Mouse (Mus musculus) liver, embryonic 16.5 days (tissue): ENCODE data around the gene Nfix. TPM values are rescaled to one million over a fixed set of nuclear protein-coding genes. Genes with fewer than 3 reads are reported as not detected.

Experiments used
- ATAC-seq: fragments of 200-750 bp; cut with Nextera tagmentation; 2 replicates; pipeline ENCODE4 v1.8.0; 2017; ENCODE audit warnings: low read depth, mild to moderate bottlenecking, moderate number of reproducible peaks, moderate library complexity
- H3K27ac ChIP-seq: fragments of 300-500 bp; sonication (generic); 2 replicates; pipeline ENCODE4 v1.5.1; 2014; ENCODE audit warnings: mild to moderate bottlenecking, low read length
- H3K27me3 ChIP-seq: fragments of 300-500 bp; sonication (generic); 2 replicates; pipeline ENCODE4 v1.6.1; 2014; ENCODE audit warnings: low read depth, low read length, mixed read lengths; ENCODE audit not compliant: control insufficient read depth, insufficient read depth
- H3K36me3 ChIP-seq: fragments of 300-500 bp; sonication (generic); 2 replicates; pipeline ENCODE4 v1.6.1; 2014; ENCODE audit warnings: mild to moderate bottlenecking; ENCODE audit not compliant: control insufficient read depth, insufficient read depth
- H3K4me1 ChIP-seq: fragments of 300-500 bp; sonication (generic); 2 replicates; pipeline ENCODE4 v1.6.1; 2014; ENCODE audit warnings: low read depth, low read length, mixed read lengths; ENCODE audit not compliant: control insufficient read depth
- H3K4me2 ChIP-seq: fragments of 300-500 bp; sonication (generic); 2 replicates; pipeline ENCODE4 v1.6.1; 2014; ENCODE audit warnings: low read depth, low read length, mixed read lengths
- H3K4me3 ChIP-seq: fragments of 300-500 bp; sonication (generic); 2 replicates; pipeline ENCODE4 v1.5.1; 2014; ENCODE audit warnings: low read depth, mild to moderate bottlenecking, low read length
- H3K9ac ChIP-seq: fragments of 300-500 bp; sonication (generic); 2 replicates; pipeline ENCODE4 v1.6.1; 2014; ENCODE audit warnings: low read depth, low read length
- H3K9me3 ChIP-seq: fragments of 300-500 bp; sonication (generic); replicated peaks from 2 replicates; pipeline ENCODE4 v1.6.1; 2016; ENCODE audit warnings: low read length; ENCODE audit not compliant: control insufficient read depth
- WGBS: fragments of 180-500 bp; shearing (Covaris S2); extraction: QIAGEN DNeasy Blood & Tissue Kit; methylation state at CpG from one replicate; pipeline ENCODE4 v1.1.7; 2014; ENCODE audit not compliant: insufficient replicate concordance; 5-methylcytosine and 5-hydroxymethylcytosine counted together
- polyA plus RNA-seq: library from polyadenylated mRNA; unstranded; fragments of >200 nt; fragmentation: Nextera tagmentation; extraction: Ambion mirVana; gene quantifications from 2 replicates; pipeline ENCODE4 v1.2.1, GENCODE M21; 2015

The Nfix gene
- polyA plus RNA-seq, 1 experiment from 2014 or later, result 2.0 TPM

GRCm38 (mm10) chr8:84725246-84725940 is 74.8 kb downstream of the Nfix start:
- 51% methylated on average over 10 of the region's 10 CpGs for WGBS
- Histone ChIP-seq H3K27ac (peak overlapping the region; percentile 94), H3K9me3 (no peaks in the 10 kb centered on the region), H3K36me3 (no peaks in the 10 kb centered on the region), H3K4me3 (peak overlapping the region; percentile 66), H3K4me1 (peaks cover 91% of the 10 kb centered on the region), H3K9ac (peak overlapping the region; percentile 81), H3K27me3 (no peaks in the 10 kb centered on the region), H3K4me2 (peak overlapping the region; percentile 92)
- ATAC-seq, result no peak

GRCm38 (mm10) chr8:84724683-84725082 is 75.5 kb downstream of the Nfix start:
- no peaks in the 10 kb centered on the region for H3K27me3 ChIP-seq
- WGBS, result 30% methylated on average over 9 of the region's 9 CpGs
- peak overlapping the region; percentile 92 for H3K4me2 ChIP-seq
- peaks cover 84% of the 10 kb centered on the region for H3K4me1 ChIP-seq
- peak overlapping the region; percentile 81 for H3K9ac ChIP-seq
- peak overlapping the region; percentile 66 for H3K4me3 ChIP-seq
- H3K36me3 ChIP-seq, result no peaks in the 10 kb centered on the region
- H3K27ac ChIP-seq, result peak overlapping the region; percentile 94
- no peaks in the 10 kb centered on the region for H3K9me3 ChIP-seq
- peak; percentile 33 for ATAC-seq

GRCm38 (mm10) chr8:84723571-84723900 is 76.6 kb downstream of the Nfix start:
- Histone ChIP-seq H3K4me2 (peak overlapping the region; percentile 92), H3K27me3 (no peaks in the 10 kb centered on the region), H3K27ac (peak overlapping the region; percentile 94), H3K9me3 (no peaks in the 10 kb centered on the region), H3K36me3 (no peaks in the 10 kb centered on the region), H3K9ac (peak overlapping the region; percentile 81), H3K4me3 (peak overlapping the region; percentile 66), H3K4me1 (peaks cover 72% of the 10 kb centered on the region)
- ATAC-seq, result peak; percentile 30
- WGBS, result 6% methylated on average over 7 of the region's 7 CpGs

GRCm38 (mm10) chr8:84722850-84723570 is 77.1 kb downstream of the Nfix start, which contains the start of gene G430095P16Rik:
G430095P16Rik (plus strand) TSS chr8:84723007.
- peak within 1 kb of the TSS; percentile 94 for H3K27ac ChIP-seq
- no peaks in the 10 kb centered on the region for H3K36me3 ChIP-seq
- H3K9me3 ChIP-seq, result no peaks in the 10 kb centered on the region
- H3K4me2 ChIP-seq, result peak within 1 kb of the TSS; percentile 92
- H3K4me1 ChIP-seq, result peaks cover 67% of the 10 kb centered on the region
- peak; percentile 93 for ATAC-seq
- H3K27me3 ChIP-seq, result no peaks in the 10 kb centered on the region
- H3K9ac ChIP-seq, result peak within 1 kb of the TSS; percentile 81
- peak within 1 kb of the TSS; percentile 66 for H3K4me3 ChIP-seq
- 6% methylated on average over 10 of the region's 10 CpGs for WGBS

- Histone ChIP-seq H3K4me3 (peak overlapping the region; percentile 66), H3K36me3 (no peaks in the 10 kb centered on the region), H3K27me3 (no peaks in the 10 kb centered on the region), H3K9ac (peak overlapping the region; percentile 81), H3K9me3 (no peaks in the 10 kb centered on the region), H3K27ac (peak overlapping the region; percentile 94), H3K4me1 (peaks cover 62% of the 10 kb centered on the region), H3K4me2 (peak overlapping the region; percentile 92)
- WGBS, result 33% methylated on average over 6 of the region's 6 CpGs
- ATAC-seq, result 0 out of 2 replicates have a peak, but pooled peaks have one; percentile 2
Measured at GRCm38 (mm10) chr8:84722530-84722849, 77.7 kb downstream of the Nfix start.

- H3K9ac ChIP-seq, result no peak overlapping the region
- H3K36me3 ChIP-seq, result no peaks in the 10 kb centered on the region
- H3K27ac ChIP-seq, result no peak overlapping the region; the same call in 1 of the 2 replicates
Measured at GRCm38 (mm10) chr8:84718959-84719690, 81.0 kb downstream of the Nfix start.

GRCm38 (mm10) chr8:84718476-84718875 is 81.7 kb downstream of the Nfix start:
- peaks cover 26% of the 10 kb centered on the region for H3K4me1 ChIP-seq
- 81% methylated on average over 5 of the region's 5 CpGs for WGBS
- no peaks in the 10 kb centered on the region for H3K36me3 ChIP-seq

More at GRCm38 (mm10) chr8:84718959-84719690, 81.0 kb downstream of the Nfix start:
- 0 out of 2 replicates have a peak, but pooled peaks cover 2% of the 10 kb centered on the region for H3K27me3 ChIP-seq
- no peak for ATAC-seq
- peaks cover 33% of the 10 kb centered on the region for H3K4me1 ChIP-seq
- no peak overlapping the region for H3K4me3 ChIP-seq
- no peak overlapping the region for H3K4me2 ChIP-seq
- WGBS, result 82% methylated on average over 5 of the region's 5 CpGs
- H3K9me3 ChIP-seq, result no peaks in the 10 kb centered on the region

GRCm38 (mm10) chr8:84716790-84717189 is 83.4 kb downstream of the Nfix start:
- Histone ChIP-seq H3K4me1 (peaks cover 15% of the 10 kb centered on the region), H3K27me3 (0 out of 2 replicates have a peak, but pooled peaks cover 2% of the 10 kb centered on the region)
- 88% methylated on average over 11 of the region's 11 CpGs for WGBS

More at GRCm38 (mm10) chr8:84718476-84718875, 81.7 kb downstream of the Nfix start:
- Histone ChIP-seq H3K9me3 (no peaks in the 10 kb centered on the region), H3K9ac (no peak overlapping the region), H3K27ac (no peak overlapping the region), H3K27me3 (0 out of 2 replicates have a peak, but pooled peaks cover 2% of the 10 kb centered on the region), H3K4me2 (no peak overlapping the region), H3K4me3 (no peak overlapping the region)
- ATAC-seq, result no peak

More at GRCm38 (mm10) chr8:84716790-84717189, 83.4 kb downstream of the Nfix start:
- Histone ChIP-seq H3K4me3 (no peak overlapping the region), H3K36me3 (no peaks in the 10 kb centered on the region), H3K27ac (no peak overlapping the region), H3K9ac (no peak overlapping the region), H3K4me2 (no peak overlapping the region), H3K9me3 (no peaks in the 10 kb centered on the region)
- ATAC-seq, result no peak
